Mouse (Mus musculus) limb, embryonic 13.5 days (tissue): ENCODE measurements around the gene Cmbl. TPM values are rescaled to one million over a fixed set of nuclear protein-coding genes. Genes with fewer than 3 reads are reported as not detected.
"Not testable (repeated sequence)": the region's sequence is repeated elsewhere in the genome, so short reads cannot be mapped to it uniquely, and the experiment has no call there.

Source experiments
- ATAC-seq: fragments of 200-750 bp; cut with Nextera tagmentation; 2 replicates; pipeline ENCODE4 v1.8.0; 2017; ENCODE audit warnings: low read depth, moderate number of reproducible peaks, moderate TSS enrichment; ENCODE audit not compliant: low FRiP score
- H3K27ac ChIP-seq: fragments of 300-500 bp; sonication (generic); 2 replicates; pipeline ENCODE4 v1.5.1; 2015; ENCODE audit warnings: inconsistent platforms, mild to moderate bottlenecking, moderate library complexity
- H3K27me3 ChIP-seq: fragments of 300-500 bp; sonication (generic); 2 replicates; pipeline ENCODE4 v1.6.1; 2015; ENCODE audit warnings: mild to moderate bottlenecking, inconsistent platforms
- H3K36me3 ChIP-seq: fragments of 300-500 bp; sonication (generic); 2 replicates; pipeline ENCODE4 v1.6.1; 2015; ENCODE audit warnings: inconsistent platforms, mild to moderate bottlenecking, moderate library complexity
- H3K4me1 ChIP-seq: fragments of 300-500 bp; sonication (generic); 2 replicates; pipeline ENCODE4 v1.6.1; 2015; ENCODE audit warnings: inconsistent platforms
- H3K4me2 ChIP-seq: fragments of 300-500 bp; sonication (generic); replicated peaks from 2 replicates; pipeline ENCODE4 v1.6.1; 2015; ENCODE audit warnings: inconsistent platforms, mild to moderate bottlenecking, moderate library complexity
- H3K4me3 ChIP-seq: fragments of 300-500 bp; sonication (generic); 2 replicates; pipeline ENCODE4 v1.5.1; 2015; ENCODE audit warnings: moderate library complexity, mild to moderate bottlenecking, inconsistent platforms
- H3K9ac ChIP-seq: fragments of 300-500 bp; sonication (generic); 2 replicates; pipeline ENCODE4 v1.6.1; 2015; ENCODE audit warnings: mild to moderate bottlenecking, inconsistent platforms
- H3K9me3 ChIP-seq: fragments of 300-500 bp; sonication (generic); 2 replicates; pipeline ENCODE4 v1.6.1; 2016; ENCODE audit warnings: inconsistent platforms
- WGBS: fragments of 180-500 bp; shearing (Covaris S2); methylation state at CpG from one replicate; pipeline ENCODE4 v1.1.7; 2015; 5-methylcytosine and 5-hydroxymethylcytosine counted together
- polyA plus RNA-seq: library from polyadenylated mRNA; unstranded; fragments of >200 nt; fragmentation: Nextera tagmentation; extraction: Ambion mirVana; gene quantifications from 2 replicates; pipeline ENCODE4 v1.2.1, GENCODE M21; 2015

Gene Cmbl
- polyA plus RNA-seq, 1 experiment from 2014 or later, result 1.8 TPM

DNA sequence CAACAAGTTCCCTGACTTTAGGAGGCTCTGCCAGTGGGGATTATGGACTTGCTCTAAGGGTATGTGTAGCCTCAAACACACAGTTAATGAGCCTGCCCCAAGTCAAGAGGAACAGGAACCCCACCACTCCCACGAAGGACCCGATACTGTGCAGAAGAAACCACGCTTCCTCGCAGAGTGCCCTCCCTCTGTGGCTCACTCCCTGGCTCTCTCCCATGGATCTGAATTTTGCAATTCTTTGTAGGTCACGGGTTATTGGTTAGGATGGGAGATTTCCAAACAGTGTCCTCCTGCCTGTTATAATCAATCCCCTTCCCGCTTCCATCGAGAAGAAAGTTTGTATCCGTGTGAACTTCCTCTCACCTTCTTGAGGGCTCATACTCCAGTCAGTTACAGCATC, 5.8 kb downstream of the Cmbl start:
- H3K9ac ChIP-seq, result no peak overlapping the region
- H3K27ac ChIP-seq, result no peak overlapping the region
- H3K9me3 ChIP-seq, result no peaks in the 10 kb centered on the region
- no peak overlapping the region for H3K4me2 ChIP-seq
- H3K4me3 ChIP-seq, result no peak overlapping the region
- H3K4me1 ChIP-seq, result peaks cover 28% of the 10 kb centered on the region
- H3K27me3 ChIP-seq, result no peaks in the 10 kb centered on the region
- 90% methylated on average over 8 of the region's 8 CpGs for WGBS
- no peak for ATAC-seq
- no peaks in the 10 kb centered on the region for H3K36me3 ChIP-seq

DNA sequence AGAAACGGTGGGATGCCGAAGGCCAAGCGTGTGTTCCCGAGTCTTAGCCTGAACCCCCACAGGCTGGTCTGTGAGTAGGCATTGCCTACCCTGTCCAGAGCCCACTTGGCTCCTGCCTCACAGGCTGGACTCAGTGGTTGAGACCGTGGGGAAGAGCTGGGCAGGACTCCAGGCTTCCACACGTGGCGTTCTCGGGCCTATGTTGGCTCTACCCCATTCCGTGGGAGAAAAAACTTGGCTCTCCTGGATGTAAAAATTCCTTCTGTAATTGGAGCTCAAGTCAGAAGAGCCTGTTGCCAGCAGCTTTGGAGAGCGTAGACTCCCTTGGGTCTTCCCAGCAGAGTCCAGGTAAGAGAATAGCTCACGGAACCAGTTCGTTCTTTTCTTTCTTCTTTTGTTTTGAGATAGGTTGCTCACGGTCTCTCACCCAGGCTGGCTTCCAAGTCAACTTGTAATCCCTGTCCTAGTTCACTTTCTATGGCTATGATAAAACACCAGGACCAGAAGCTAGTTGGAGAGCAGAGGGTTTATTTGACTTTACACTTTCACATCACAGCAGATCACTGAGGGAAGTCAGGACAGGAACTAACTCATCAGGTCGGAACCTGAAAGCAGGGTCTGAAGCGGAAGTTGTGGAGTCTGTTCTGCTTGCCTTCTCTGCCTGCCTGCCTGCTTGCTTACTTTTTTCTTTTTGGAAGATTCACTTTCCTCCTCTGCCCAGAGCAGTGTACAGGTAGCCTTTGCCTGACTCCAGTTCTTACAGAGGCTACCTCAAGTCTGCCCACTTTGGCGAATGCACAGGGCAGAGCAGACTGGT, 6.9 kb downstream of the Cmbl start:
- 67% methylated on average over 16 of the region's 16 CpGs for WGBS

DNA sequence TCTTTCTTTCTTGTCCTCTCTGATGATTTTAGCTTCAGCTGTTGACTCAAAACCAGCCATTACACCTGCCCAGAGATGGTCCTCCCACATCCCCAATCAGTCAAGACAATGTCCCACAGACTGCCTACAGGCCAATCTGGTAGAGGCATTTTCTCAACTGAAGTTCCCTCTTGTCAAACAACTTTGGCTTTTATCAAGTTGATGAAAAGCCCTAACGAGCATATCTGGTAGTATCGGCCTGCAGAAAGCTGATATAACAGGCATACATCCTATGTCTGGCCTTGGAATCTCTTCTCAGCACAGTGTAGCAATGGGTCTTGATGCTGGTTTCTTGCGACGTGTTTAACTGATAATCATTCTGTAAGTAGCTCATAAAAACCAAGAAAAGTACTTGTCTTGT, 8.1 kb downstream of the Cmbl start:
- WGBS, result 81% methylated on average over 4 of the region's 4 CpGs

More for the DNA sequence above, 6.9 kb downstream of the Cmbl start:
- H3K4me3 ChIP-seq, result no peak overlapping the region
- H3K27me3 ChIP-seq, result no peaks in the 10 kb centered on the region
- peak overlapping the region; percentile 23; the same call in 1 of the 2 replicates for H3K27ac ChIP-seq
- peak; percentile 76 for ATAC-seq
- H3K9ac ChIP-seq, result no peak overlapping the region
- peaks cover 28% of the 10 kb centered on the region for H3K4me1 ChIP-seq
- no peaks in the 10 kb centered on the region for H3K9me3 ChIP-seq
- H3K36me3 ChIP-seq, result no peaks in the 10 kb centered on the region
- no peak overlapping the region for H3K4me2 ChIP-seq

DNA sequence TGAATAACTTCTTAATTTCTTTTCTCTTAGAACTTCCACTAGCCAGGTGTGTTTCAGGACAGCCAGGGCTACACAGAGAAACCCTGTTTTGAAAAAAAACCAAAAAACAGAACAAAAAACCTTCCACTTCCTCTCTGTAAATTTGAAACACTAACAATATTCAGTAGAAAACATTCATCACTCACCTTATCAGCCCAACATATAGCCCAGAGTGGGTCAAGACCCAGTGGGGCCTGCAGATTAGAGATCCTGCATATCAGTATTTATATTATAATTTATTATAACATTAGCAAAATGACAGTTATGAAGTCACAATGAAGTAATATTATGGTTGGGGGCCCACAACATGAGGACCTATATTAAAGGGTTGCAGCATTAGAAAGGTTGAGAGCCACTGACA, 8.5 kb downstream of the Cmbl start:
- Histone ChIP-seq H3K27ac (no peak overlapping the region), H3K4me2 (no peak overlapping the region), H3K9ac (no peak overlapping the region), H3K36me3 (no peaks in the 10 kb centered on the region), H3K4me3 (no peak overlapping the region), H3K4me1 (peaks cover 22% of the 10 kb centered on the region), H3K9me3 (no peaks in the 10 kb centered on the region), H3K27me3 (no peaks in the 10 kb centered on the region)
- ATAC-seq, result no peak

More for the DNA sequence above, 8.1 kb downstream of the Cmbl start:
- Histone ChIP-seq H3K4me3 (no peak overlapping the region), H3K9me3 (no peaks in the 10 kb centered on the region), H3K4me2 (no peak overlapping the region), H3K36me3 (no peaks in the 10 kb centered on the region), H3K4me1 (peaks cover 26% of the 10 kb centered on the region), H3K27ac (no peak overlapping the region), H3K9ac (no peak overlapping the region), H3K27me3 (no peaks in the 10 kb centered on the region)
- ATAC-seq, result no peak

DNA sequence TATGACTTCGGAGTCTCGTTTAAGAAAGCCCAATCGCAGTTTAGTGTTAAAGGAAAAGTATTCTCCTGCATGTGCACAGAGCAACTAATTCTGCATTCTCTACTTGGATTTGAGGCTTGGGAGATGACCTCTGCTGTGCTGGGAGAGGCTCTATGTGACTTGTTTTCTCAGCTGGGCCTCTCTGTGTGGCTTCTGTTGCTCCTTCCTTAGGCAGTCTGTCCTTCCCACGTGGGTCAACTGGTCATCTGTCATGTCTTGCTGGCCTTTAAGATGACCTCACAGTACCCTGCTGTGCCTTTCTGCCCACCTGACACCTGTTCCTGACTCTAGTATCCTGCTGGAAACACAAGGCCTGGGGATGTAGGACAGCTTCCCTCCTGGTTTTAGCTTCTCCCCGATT, 10.9 kb downstream of the Cmbl start:
- H3K9me3 ChIP-seq, result no peaks in the 10 kb centered on the region
- H3K27me3 ChIP-seq, result no peaks in the 10 kb centered on the region
- no peak overlapping the region for H3K27ac ChIP-seq
- H3K36me3 ChIP-seq, result no peaks in the 10 kb centered on the region
- no peak for ATAC-seq
- H3K4me1 ChIP-seq, result peaks cover 15% of the 10 kb centered on the region
- WGBS, result 72% methylated on average over 5 of the region's 5 CpGs
- H3K4me3 ChIP-seq, result no peak overlapping the region
- H3K9ac ChIP-seq, result no peak overlapping the region
- H3K4me2 ChIP-seq, result no peak overlapping the region

DNA sequence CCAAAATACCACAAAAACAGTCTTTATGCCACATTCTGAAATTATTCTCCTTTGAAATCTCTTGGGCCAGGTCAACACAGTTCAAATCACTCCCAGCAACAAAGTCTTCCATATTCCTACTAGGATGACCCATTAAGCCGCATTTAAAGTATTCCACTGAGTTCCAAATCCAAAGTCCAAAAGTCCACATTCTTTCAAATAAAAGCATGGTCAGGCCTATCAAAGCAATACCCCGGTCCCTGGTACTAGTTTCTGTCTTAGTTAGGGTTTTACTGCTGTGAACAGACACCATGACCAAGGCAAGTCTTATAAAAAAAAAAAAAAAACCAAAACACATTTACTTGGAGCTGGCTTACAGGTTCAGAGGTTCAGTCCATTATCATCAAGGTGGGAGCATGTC, 15.9 kb downstream of the Cmbl start:
- not testable (repeated sequence) for H3K4me1 ChIP-seq, H3K27me3 ChIP-seq, ATAC-seq, H3K4me2 ChIP-seq, H3K36me3 ChIP-seq, H3K27ac ChIP-seq, H3K9ac ChIP-seq, H3K9me3 ChIP-seq, H3K4me3 ChIP-seq
- WGBS, result 89% methylated on average over 2 of the region's 2 CpGs

DNA sequence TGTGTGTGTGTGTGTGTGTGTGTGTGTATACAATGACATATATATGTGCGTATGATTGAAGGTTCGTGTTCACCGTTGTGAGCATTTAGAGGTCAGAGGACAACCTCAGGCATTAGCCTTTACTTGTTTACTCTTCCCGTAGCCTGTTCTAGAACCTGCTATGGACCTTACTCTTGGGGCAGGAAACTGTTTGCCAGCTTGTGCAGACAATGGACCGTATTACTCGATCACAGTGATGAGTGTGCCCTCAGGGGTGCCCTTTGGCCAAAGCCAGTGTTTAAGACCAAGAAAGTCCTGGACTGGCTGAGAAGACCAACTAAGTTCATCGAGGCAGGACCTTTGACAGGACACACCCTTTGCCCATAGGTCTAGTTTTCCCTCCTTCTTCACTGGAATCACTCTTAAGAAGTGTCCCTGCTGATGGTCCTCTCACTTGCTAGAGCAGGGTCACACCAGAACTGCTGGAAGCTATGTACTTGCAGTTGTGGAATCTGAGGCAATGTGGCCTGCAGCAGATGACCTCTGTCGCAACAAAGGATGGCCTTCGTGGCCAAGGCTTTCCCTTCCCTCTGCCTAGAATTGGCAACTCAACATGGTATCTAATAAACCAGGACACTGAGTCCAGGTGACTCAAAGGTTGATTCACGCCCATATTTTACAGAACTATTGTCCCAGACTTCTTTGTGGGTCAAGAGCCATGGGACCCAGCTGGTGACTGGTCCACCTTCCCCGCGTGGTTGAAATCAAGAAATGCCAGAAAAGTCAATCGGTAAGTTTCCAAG, 18.3 kb downstream of the Cmbl start:
- H3K4me2 ChIP-seq, result no peak overlapping the region
- no peaks in the 10 kb centered on the region for H3K27me3 ChIP-seq
- H3K4me3 ChIP-seq, result no peak overlapping the region
- H3K9ac ChIP-seq, result no peak overlapping the region
- no peak for ATAC-seq
- WGBS, result 89% methylated on average over 13 of the region's 13 CpGs
- no peak overlapping the region for H3K27ac ChIP-seq
- peaks cover under 1% of the 10 kb centered on the region; the same call in 1 of the 2 replicates for H3K36me3 ChIP-seq
- H3K4me1 ChIP-seq, result no peaks in the 10 kb centered on the region
- no peaks in the 10 kb centered on the region for H3K9me3 ChIP-seq

DNA sequence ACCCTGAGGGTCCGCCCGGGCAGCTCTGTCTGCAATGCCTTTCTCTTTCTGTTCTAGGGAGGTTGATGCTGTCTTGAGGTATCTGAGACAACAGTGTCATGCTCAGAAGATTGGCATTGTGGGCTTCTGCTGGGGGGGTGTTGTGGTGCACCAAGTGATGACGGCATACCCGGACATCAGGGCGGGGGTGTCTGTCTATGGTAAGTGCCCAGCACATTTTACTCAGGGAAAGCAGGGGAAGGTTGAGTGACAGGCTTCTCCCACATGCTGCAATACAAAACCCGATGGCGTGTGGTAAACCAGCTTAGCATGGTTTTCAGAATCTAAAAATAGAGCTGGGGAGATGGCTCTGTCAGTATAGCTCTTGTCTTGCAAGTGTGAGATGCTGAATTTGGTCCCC, 20.0 kb downstream of the Cmbl start:
- Histone ChIP-seq H3K4me3 (no peak overlapping the region), H3K36me3 (peaks cover 18% of the 10 kb centered on the region), H3K4me2 (no peak overlapping the region), H3K27ac (no peak overlapping the region), H3K27me3 (no peaks in the 10 kb centered on the region), H3K9me3 (no peaks in the 10 kb centered on the region), H3K9ac (no peak overlapping the region), H3K4me1 (no peaks in the 10 kb centered on the region)
- no peak for ATAC-seq
- 89% methylated on average over 7 of the region's 7 CpGs for WGBS

DNA sequence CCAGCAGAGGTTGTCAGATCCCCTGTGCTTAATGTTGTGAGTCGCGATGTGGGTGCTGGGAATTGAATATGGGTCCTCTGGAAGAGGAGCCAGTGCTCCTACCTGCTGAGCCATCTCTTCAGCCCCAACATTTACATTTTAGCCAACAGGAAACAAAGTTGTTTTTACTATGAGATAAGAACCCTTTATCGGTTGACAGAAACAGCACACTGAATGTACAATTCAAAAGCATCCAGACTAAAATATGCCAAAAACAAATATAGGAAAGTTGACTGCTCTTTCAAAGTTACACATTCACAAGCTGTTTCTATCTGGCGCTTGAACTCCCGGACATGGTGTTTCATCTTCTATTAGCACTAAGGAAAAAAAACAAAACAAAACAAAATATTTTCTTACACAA, 20.9 kb downstream of the Cmbl start:
- ATAC-seq, result no peak
- peaks cover 26% of the 10 kb centered on the region for H3K36me3 ChIP-seq
- no peak overlapping the region for H3K9ac ChIP-seq
- H3K27ac ChIP-seq, result no peak overlapping the region
- no peaks in the 10 kb centered on the region for H3K9me3 ChIP-seq
- H3K27me3 ChIP-seq, result no peaks in the 10 kb centered on the region
- no peaks in the 10 kb centered on the region for H3K4me1 ChIP-seq
- H3K4me2 ChIP-seq, result no peak overlapping the region
- 86% methylated on average over 5 of the region's 5 CpGs for WGBS
- no peak overlapping the region for H3K4me3 ChIP-seq

DNA sequence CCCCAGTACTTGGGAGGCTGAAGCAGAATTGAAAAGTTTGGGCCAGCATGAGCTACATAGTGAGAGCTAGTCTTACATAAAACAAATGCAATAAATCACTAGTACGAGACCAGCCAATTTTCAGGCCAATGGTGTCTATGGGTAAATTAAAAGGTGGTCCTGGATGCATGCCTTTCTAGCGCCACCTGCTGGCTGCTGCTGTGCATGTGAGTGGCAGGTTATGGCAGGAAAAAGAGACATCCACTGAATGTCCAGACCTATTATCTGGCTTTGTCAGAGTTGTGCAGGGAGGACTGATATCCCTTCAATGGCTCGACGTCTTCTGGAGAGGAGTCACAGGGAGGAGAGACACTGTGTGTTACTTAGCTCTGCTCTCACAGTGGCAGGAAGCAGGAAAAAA, 21.3 kb downstream of the Cmbl start:
- no peak overlapping the region for H3K4me3 ChIP-seq
- H3K36me3 ChIP-seq, result peaks cover 31% of the 10 kb centered on the region
- no peaks in the 10 kb centered on the region for H3K27me3 ChIP-seq
- 9% methylated on average over 4 of the region's 4 CpGs for WGBS
- H3K27ac ChIP-seq, result no peak overlapping the region
- peak; percentile 62; the same call in 1 of the 2 replicates for ATAC-seq
- H3K4me2 ChIP-seq, result no peak overlapping the region
- no peaks in the 10 kb centered on the region for H3K4me1 ChIP-seq
- H3K9me3 ChIP-seq, result no peaks in the 10 kb centered on the region
- no peak overlapping the region for H3K9ac ChIP-seq

DNA sequence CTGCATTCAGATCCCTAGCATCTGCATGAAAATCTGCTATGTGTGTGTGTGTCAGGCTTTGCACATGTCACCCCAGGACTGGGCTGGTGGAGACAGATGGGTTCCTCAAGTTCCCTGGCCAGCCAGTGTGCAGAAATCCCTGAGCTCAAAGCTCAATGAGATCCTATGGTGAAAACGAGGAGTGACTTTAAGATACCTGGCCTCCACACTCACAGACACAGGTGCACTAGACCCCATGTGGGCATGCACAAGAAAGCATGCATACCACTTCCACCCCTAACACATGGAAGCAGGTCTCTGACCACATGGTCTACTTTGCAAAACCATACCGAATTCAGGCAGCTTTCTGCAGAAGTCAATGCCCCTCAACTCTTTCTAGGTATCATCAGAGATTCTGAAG, 22.6 kb downstream of the Cmbl start:
- no peak overlapping the region for H3K4me2 ChIP-seq
- no peak overlapping the region for H3K4me3 ChIP-seq
- H3K27ac ChIP-seq, result no peak overlapping the region
- no peaks in the 10 kb centered on the region for H3K9me3 ChIP-seq
- WGBS, result 62% methylated on average over 2 of the region's 2 CpGs
- no peak for ATAC-seq
- H3K27me3 ChIP-seq, result no peaks in the 10 kb centered on the region
- H3K36me3 ChIP-seq, result peaks cover 44% of the 10 kb centered on the region
- H3K9ac ChIP-seq, result no peak overlapping the region
- no peaks in the 10 kb centered on the region for H3K4me1 ChIP-seq

DNA sequence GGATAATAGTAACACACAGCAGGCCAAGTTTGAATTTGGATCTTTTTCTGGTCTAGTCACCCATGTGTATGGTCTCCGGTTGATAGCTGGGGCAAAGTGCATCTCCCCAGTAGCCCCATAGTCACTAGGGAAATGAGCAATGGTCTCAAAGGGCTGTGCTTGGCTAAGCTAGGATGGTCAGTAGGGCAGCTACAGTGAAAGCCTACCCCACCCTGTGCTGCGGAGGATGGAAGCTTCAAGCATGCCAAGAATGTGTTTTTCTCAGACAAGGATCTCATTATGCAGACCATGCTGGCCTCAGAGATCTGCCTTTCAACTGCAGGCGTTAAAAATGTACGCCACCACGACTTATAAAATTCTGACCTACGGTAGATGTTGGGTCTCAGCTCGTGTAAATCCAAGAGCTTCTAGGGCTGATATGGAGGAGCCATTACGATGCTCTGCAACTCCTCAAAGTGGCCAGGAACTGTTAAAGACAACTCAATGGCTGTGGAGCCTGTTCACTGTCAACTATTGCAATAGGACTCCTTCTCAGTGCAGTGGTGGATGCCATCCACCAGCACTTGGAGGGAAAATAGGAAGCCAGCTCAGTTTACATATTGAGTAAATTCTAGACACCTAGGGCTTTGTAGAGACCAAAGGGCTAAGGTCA, 23.9 kb downstream of the Cmbl start:
- 0 out of 2 replicates have a peak, but pooled peaks have one; percentile 46 for ATAC-seq
- H3K4me1 ChIP-seq, result no peaks in the 10 kb centered on the region
- H3K27me3 ChIP-seq, result no peaks in the 10 kb centered on the region
- no peak overlapping the region for H3K4me2 ChIP-seq
- no peak overlapping the region for H3K9ac ChIP-seq
- no peaks in the 10 kb centered on the region for H3K9me3 ChIP-seq
- WGBS, result 55% methylated on average over 8 of the region's 8 CpGs
- no peak overlapping the region for H3K4me3 ChIP-seq
- no peak overlapping the region for H3K27ac ChIP-seq
- peaks cover 57% of the 10 kb centered on the region for H3K36me3 ChIP-seq
